Mouse (Mus musculus): Measurements from ENCODE around the gene Msl1.

DNA sequence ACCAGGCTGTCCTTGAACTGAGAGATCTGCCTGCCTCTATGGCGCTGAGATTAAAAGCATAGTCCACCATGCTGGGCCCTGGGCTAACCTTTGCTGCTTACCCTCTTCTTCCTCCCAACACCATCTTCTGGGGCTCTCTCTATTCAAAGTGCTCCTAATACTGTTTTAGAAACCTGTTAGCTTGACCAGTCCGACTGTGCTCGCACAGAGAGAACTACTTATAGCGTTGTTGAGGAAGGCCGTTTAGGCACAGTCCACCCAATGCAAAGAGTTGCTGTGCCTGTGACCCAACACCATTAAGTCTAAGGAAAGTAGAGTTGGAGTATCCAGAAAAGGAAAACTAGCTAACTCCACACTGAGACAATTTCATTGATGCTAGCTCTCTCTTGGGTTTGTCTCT, 7.2 kb upstream of the Msl1 start:
- TF ChIP-seq REST (IDR thresholded peaks at IDR 0.05; ENCODE audit: insufficient read depth, insufficient read length) (no peak), POLR2A (IDR thresholded peaks at IDR 0.05; ENCODE audit: insufficient read length, low read depth) (no peak), MAX (IDR thresholded peaks at IDR 0.05; ENCODE audit: low read depth) (no peak), MYOG (IDR thresholded peaks at IDR 0.05; ENCODE audit: control insufficient read depth in 1 of 3, insufficient read depth in 1 of 3, insufficient read length in 2 of 3, low read depth in 2 of 3) (no peak), TCF12 (IDR thresholded peaks at IDR 0.05; ENCODE audit: insufficient read depth, poor library complexity, severe bottlenecking) (no peak)
